Mouse (Mus musculus) forebrain, embryonic 15.5 days (tissue): ENCODE data around the gene Dhx57. TPM values are rescaled to one million over a fixed set of nuclear protein-coding genes. Genes with fewer than 3 reads are reported as not detected.
"Not testable (repeated sequence)": the region's sequence is repeated elsewhere in the genome, so short reads cannot be mapped to it uniquely, and the experiment has no call there.

Experiments
- ATAC-seq: fragments of 200-750 bp; cut with Nextera tagmentation; replicated peaks from 2 replicates; pipeline ENCODE4 v1.8.0; 2017; ENCODE audit warnings: mild to moderate bottlenecking, moderate TSS enrichment, moderate library complexity
- H3K27ac ChIP-seq: fragments of 300-500 bp; sonication (generic); replicated peaks from 2 replicates; pipeline ENCODE4 v1.5.1; 2015; ENCODE audit warnings: mild to moderate bottlenecking, inconsistent platforms
- H3K27me3 ChIP-seq: fragments of 300-500 bp; sonication (generic); 2 replicates; pipeline ENCODE4 v1.6.1; 2015; ENCODE audit warnings: inconsistent platforms
- H3K36me3 ChIP-seq: fragments of 300-500 bp; sonication (generic); 2 replicates; pipeline ENCODE4 v1.6.1; 2015; ENCODE audit warnings: mild to moderate bottlenecking, inconsistent platforms
- H3K4me1 ChIP-seq: fragments of 300-500 bp; sonication (generic); 2 replicates; pipeline ENCODE4 v1.6.1; 2015; ENCODE audit warnings: inconsistent platforms
- H3K4me2 ChIP-seq: fragments of 300-500 bp; sonication (generic); replicated peaks from 2 replicates; pipeline ENCODE4 v1.6.1; 2015; ENCODE audit warnings: mild to moderate bottlenecking, inconsistent platforms
- H3K4me3 ChIP-seq: fragments of 300-500 bp; sonication (generic); 2 replicates; pipeline ENCODE4 v1.5.1; 2015; ENCODE audit warnings: mild to moderate bottlenecking, inconsistent platforms
- H3K9ac ChIP-seq: fragments of 300-500 bp; sonication (generic); replicated peaks from 2 replicates; pipeline ENCODE4 v1.6.1; 2015; ENCODE audit warnings: mild to moderate bottlenecking, inconsistent platforms
- H3K9me3 ChIP-seq: fragments of 300-500 bp; sonication (generic); 2 replicates; pipeline ENCODE4 v1.6.1; 2016; ENCODE audit warnings: inconsistent platforms
- WGBS: fragments of 180-500 bp; shearing (Covaris S2); methylation state at CpG from one replicate; pipeline ENCODE4 v1.1.7; 2015; ENCODE audit warnings: mixed read lengths; 5-methylcytosine and 5-hydroxymethylcytosine counted together
- polyA plus RNA-seq: library from polyadenylated mRNA; unstranded; fragments of >200 nt; fragmentation: Nextera tagmentation; extraction: Ambion mirVana; gene quantifications from 2 replicates; pipeline ENCODE4 v1.2.1, GENCODE M21; 2015

The Dhx57 gene
- polyA plus RNA-seq, 1 experiment from 2014 or later: 48.8 TPM

GRCm38 (mm10) chr17:80221202-80221601, 69.1 kb downstream of the Dhx57 start:
- Histone ChIP-seq H3K4me2 (no peak overlapping the region), H3K4me3 (no peak overlapping the region), H3K9ac (no peak overlapping the region), H3K36me3 (no peaks in the 10 kb centered on the region), H3K27ac (no peak overlapping the region), H3K27me3 (no peaks in the 10 kb centered on the region), H3K4me1 (peaks cover 9% of the 10 kb centered on the region), H3K9me3 (no peaks in the 10 kb centered on the region)
- 71% methylated on average over 9 of the region's 9 CpGs for WGBS
- no peak for ATAC-seq

GRCm38 (mm10) chr17:80220131-80220530, 70.1 kb downstream of the Dhx57 start:
- H3K27ac ChIP-seq: no peak overlapping the region
- ATAC-seq: no peak
- no peak overlapping the region for H3K4me3 ChIP-seq
- H3K36me3 ChIP-seq: no peaks in the 10 kb centered on the region
- WGBS: 85% methylated on average over 2 of the region's 2 CpGs
- no peak overlapping the region for H3K9ac ChIP-seq
- H3K9me3 ChIP-seq: no peaks in the 10 kb centered on the region
- H3K4me1 ChIP-seq: peaks cover 8% of the 10 kb centered on the region
- no peak overlapping the region for H3K4me2 ChIP-seq
- no peaks in the 10 kb centered on the region for H3K27me3 ChIP-seq

GRCm38 (mm10) chr17:80213998-80214397, 76.3 kb downstream of the Dhx57 start:
- not testable (repeated sequence) for H3K9me3 ChIP-seq, H3K4me3 ChIP-seq, H3K4me1 ChIP-seq, H3K36me3 ChIP-seq, H3K9ac ChIP-seq, ATAC-seq, H3K27ac ChIP-seq, H3K27me3 ChIP-seq, H3K4me2 ChIP-seq
- WGBS: 95% methylated on average over 4 of the region's 4 CpGs

GRCm38 (mm10) chr17:80206671-80207581, 83.3 kb downstream of the Dhx57 start, which contains the start of the genes Srsf7 and Ttc39d:
Gene Srsf7, minus strand, starts transcription at chr17:80207307.
Gene Ttc39d, plus strand, starts transcription at chr17:80207460.
- peak within 1 kb of the TSS; percentile 96 for H3K9ac ChIP-seq
- peak; percentile 93 for ATAC-seq

GRCm38 (mm10) chr17:80206301-80206670, 84.0 kb downstream of the Dhx57 start:
- peak; percentile 76 for ATAC-seq
- WGBS: under 1% methylated on average over 36 of the region's 36 CpGs

More at GRCm38 (mm10) chr17:80206671-80207581, 83.3 kb downstream of the Dhx57 start, which contains the start of the genes Srsf7 and Ttc39d:
- Histone ChIP-seq H3K27me3 (no peaks in the 10 kb centered on the region), H3K4me1 (peaks cover 31% of the 10 kb centered on the region), H3K4me2 (peak within 1 kb of the TSS; percentile 83), H3K4me3 (peak within 1 kb of the TSS; percentile 95), H3K36me3 (peaks cover 26% of the 10 kb centered on the region), H3K27ac (peak within 1 kb of the TSS; percentile 99), H3K9me3 (no peaks in the 10 kb centered on the region)
- under 1% methylated on average over 95 of the region's 95 CpGs for WGBS

GRCm38 (mm10) chr17:80205657-80206056, 84.6 kb downstream of the Dhx57 start:
- Histone ChIP-seq H3K9me3 (no peaks in the 10 kb centered on the region), H3K36me3 (peaks cover 36% of the 10 kb centered on the region), H3K4me2 (peak overlapping the region; percentile 83), H3K9ac (peak overlapping the region; percentile 96), H3K27me3 (no peaks in the 10 kb centered on the region), H3K4me1 (peaks cover 31% of the 10 kb centered on the region), H3K4me3 (peak overlapping the region; percentile 95), H3K27ac (peak overlapping the region; percentile 99)
- WGBS: 21% methylated on average over 5 of the region's 5 CpGs
- ATAC-seq: no peak

More at GRCm38 (mm10) chr17:80206301-80206670, 84.0 kb downstream of the Dhx57 start:
- no peaks in the 10 kb centered on the region for H3K27me3 ChIP-seq
- H3K4me3 ChIP-seq: peak overlapping the region; percentile 95
- no peaks in the 10 kb centered on the region for H3K9me3 ChIP-seq
- H3K36me3 ChIP-seq: peaks cover 32% of the 10 kb centered on the region
- peak overlapping the region; percentile 83 for H3K4me2 ChIP-seq
- peak overlapping the region; percentile 96 for H3K9ac ChIP-seq
- peaks cover 31% of the 10 kb centered on the region for H3K4me1 ChIP-seq
- H3K27ac ChIP-seq: peak overlapping the region; percentile 99

GRCm38 (mm10) chr17:80199160-80199778, 91.0 kb downstream of the Dhx57 start:
- H3K4me2 ChIP-seq: no peak overlapping the region
- H3K27ac ChIP-seq: no peak overlapping the region
- no peaks in the 10 kb centered on the region for H3K27me3 ChIP-seq
- peak; percentile 57; the same call in 1 of the 2 replicates for ATAC-seq
- no peak overlapping the region for H3K9ac ChIP-seq
- no peak overlapping the region for H3K4me3 ChIP-seq
- no peaks in the 10 kb centered on the region for H3K9me3 ChIP-seq
- H3K4me1 ChIP-seq: peaks cover 13% of the 10 kb centered on the region
- 95% methylated on average over 3 of the region's 3 CpGs for WGBS
- H3K36me3 ChIP-seq: peaks cover 81% of the 10 kb centered on the region

GRCm38 (mm10) chr17:80193075-80193474, 97.2 kb downstream of the Dhx57 start:
- Histone ChIP-seq H3K9ac (no peak overlapping the region), H3K4me2 (no peak overlapping the region), H3K36me3 (peaks cover 34% of the 10 kb centered on the region), H3K4me1 (no peaks in the 10 kb centered on the region), H3K4me3 (no peak overlapping the region), H3K27me3 (no peaks in the 10 kb centered on the region), H3K9me3 (no peaks in the 10 kb centered on the region), H3K27ac (no peak overlapping the region)
- 73% methylated on average over 5 of the region's 5 CpGs for WGBS
- no peak for ATAC-seq

Other genes with a start within 250 kb of the Dhx57 start
- gene Hnrnpll, start 228.1 kb downstream of the Dhx57 start, polyA plus RNA-seq: 84.5 and 87.9 TPM in 2 replicates
- gene Galm, start 163.0 kb downstream of the Dhx57 start, polyA plus RNA-seq: 2.0 and 2.4 TPM in 2 replicates
- gene Srsf7, start 83.2 kb downstream of the Dhx57 start, polyA plus RNA-seq: 583 TPM in 2 replicates
- 0.14 TPM in 1 of 2 replicates, not detected in the other for gene Ttc39d, start 83.0 kb downstream of the Dhx57 start, polyA plus RNA-seq
- gene Gemin6, start 66.0 kb downstream of the Dhx57 start, polyA plus RNA-seq: 24.9 and 25.8 TPM in 2 replicates
- gene Morn2, start 273 bp downstream of the Dhx57 start, polyA plus RNA-seq: 45.3 and 47.7 TPM in 2 replicates
- 1.0 and 1.1 TPM in 2 replicates for gene Arhgef33, start 16.9 kb upstream of the Dhx57 start, polyA plus RNA-seq
- 2.3 and 2.8 TPM in 2 replicates for gene Gm10190, start 83.1 kb upstream of the Dhx57 start, polyA plus RNA-seq
- 7.2 and 7.5 TPM in 2 replicates for gene Sos1, start 190.0 kb upstream of the Dhx57 start, polyA plus RNA-seq